Mouse (Mus musculus): ENCODE measurements around the gene Trmt10c.

DNA sequence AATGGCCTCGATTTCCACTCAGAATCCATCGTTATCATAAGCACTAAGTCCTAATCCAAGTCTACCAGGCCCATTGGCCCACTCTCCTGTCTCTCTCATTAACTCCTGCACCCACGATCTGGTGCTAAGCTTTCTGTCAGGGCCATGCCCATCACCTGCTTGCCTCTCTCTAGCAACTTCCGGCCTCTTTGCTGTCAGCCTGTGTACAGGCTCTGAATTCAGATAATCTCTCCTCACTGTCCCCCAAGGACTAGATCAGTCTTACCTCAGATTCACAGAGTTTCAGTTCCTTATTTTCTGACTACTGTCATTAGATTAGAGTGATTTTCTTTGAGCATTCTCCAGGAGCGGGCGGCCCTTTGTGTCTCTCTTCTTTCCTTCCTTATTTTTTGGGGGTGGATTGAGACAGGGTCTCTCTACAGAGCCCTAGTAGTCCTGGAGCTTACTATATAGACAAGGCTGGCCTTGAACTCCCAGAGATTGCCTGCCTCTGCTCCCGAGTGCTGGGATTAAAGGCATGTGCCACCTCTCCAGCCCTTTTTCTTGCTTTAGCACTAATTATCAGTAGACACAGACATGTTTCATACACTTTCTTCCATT is 24.5 kb upstream of the Trmt10c start:
- TF ChIP-seq CTCF (IDR thresholded peaks at IDR 0.05; ENCODE audit: borderline replicate concordance, insufficient read depth, low read depth, low read length) (no peak), POLR2A (IDR thresholded peaks at IDR 0.05; ENCODE audit: borderline replicate concordance, insufficient read depth, low read length) (no peak)
